Mouse (Mus musculus): ENCODE results near the gene Mrpl19.
A peak's percentile ranks its signal among the peaks of the same experiment; 100 is the strongest.

The Mrpl19 gene

GRCm38 (mm10) chr6:81924304-81924703 lies 41.5 kb downstream of the Mrpl19 start:
- peak; percentile 4 for DNase-seq

GRCm38 (mm10) chr6:81923523-81924142 lies 42.1 kb downstream of the Mrpl19 start, which contains the start of gene Gcfc2:
Gene Gcfc2 (plus strand): TSS chr6:81923669.
- peak; percentile 95 for DNase-seq

- no peak for DNase-seq
Measured at GRCm38 (mm10) chr6:81912177-81912576, 53.6 kb downstream of the Mrpl19 start.

- peak; percentile 3 for DNase-seq
Measured at GRCm38 (mm10) chr6:81911713-81912112, 54.0 kb downstream of the Mrpl19 start.

- no peak for DNase-seq
Measured at GRCm38 (mm10) chr6:81911244-81911643, 54.5 kb downstream of the Mrpl19 start.

GRCm38 (mm10) chr6:81910302-81910855 lies 55.4 kb downstream of the Mrpl19 start:
- no peak for DNase-seq
